Mouse (Mus musculus): ENCODE data around the gene Tmem43. TPM values are rescaled to one million over a fixed set of nuclear protein-coding genes. Genes with fewer than 3 reads are reported as not detected.

Gene Tmem43
- polyA plus RNA-seq, 1 experiment from 2014 or later, result 8.1 TPM

DNA sequence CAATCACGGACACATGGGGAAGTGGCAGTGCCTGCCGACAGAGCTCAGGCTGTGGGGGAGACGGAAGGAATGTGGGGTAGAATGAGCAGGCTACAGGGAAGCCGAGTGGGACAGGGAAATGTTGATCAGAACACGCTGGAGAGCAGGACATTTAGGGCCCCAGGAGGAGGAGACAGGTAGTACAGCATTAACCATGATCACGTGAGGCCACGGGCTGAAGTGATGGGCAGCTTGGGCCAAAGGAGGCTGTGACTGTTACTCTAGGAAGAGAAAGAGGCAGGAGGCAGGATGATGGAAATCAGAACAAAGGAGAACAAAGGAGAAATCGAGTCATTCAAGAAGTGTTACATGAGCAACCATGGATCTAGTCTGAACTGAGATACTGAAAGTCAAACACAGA, 21.0 kb downstream of the Tmem43 start:
- Histone ChIP-seq H3K27me3 (ENCODE audit: insufficient read depth, low read length) (no peaks in the 10 kb centered on the region), H3K4me1 (ENCODE audit: insufficient read depth) (no peaks in the 10 kb centered on the region), H3K4me2 (ENCODE audit: low read depth, low read length) (no peak overlapping the region), H3K4me3 (ENCODE audit: low read depth, low read length) (no peak overlapping the region), H3K9me3 (ENCODE audit: low read length) (no peaks in the 10 kb centered on the region), H3K36me3 (replicated peaks; ENCODE audit: insufficient read depth, low read length) (peaks cover 52% of the 10 kb centered on the region), H3K9ac (replicated peaks) (no peak overlapping the region), H3K27ac (ENCODE audit: low read depth) (no peak overlapping the region)
- TF ChIP-seq CTCF (IDR thresholded peaks at IDR 0.05; ENCODE audit: low read depth), result no peak
- no peak for DNase-seq
- 72% methylated on average over 8 of the region's 8 CpGs for WGBS (ENCODE audit: insufficient replicate concordance)
- ATAC-seq, result no peak

DNA sequence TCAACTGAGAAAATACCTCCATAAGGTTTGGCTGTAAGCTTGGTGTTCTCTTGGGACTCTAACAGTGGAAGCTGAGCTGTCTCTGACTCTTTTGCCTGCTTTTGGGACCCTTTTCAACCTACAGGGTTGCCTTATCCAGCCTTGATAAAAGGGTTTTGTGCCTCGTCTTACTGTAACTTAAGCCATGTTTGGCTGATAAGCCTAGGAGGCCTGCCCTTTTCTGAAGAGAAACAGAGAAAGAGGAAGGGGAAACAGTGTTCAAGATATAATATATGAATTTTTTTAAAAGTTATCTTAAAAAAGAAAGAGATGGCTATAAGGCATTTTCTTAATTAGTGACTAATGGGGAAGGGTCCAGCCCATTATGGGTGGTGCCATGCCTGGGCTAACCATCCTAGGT, 29.8 kb downstream of the Tmem43 start:
- TF ChIP-seq EP300 (IDR thresholded peaks at IDR 0.05; ENCODE audit: low read depth), result no peak
- TF ChIP-seq CTCF (IDR thresholded peaks at IDR 0.05; ENCODE audit: low read depth), result no peak
- H3K36me3 ChIP-seq (replicated peaks; ENCODE audit: insufficient read depth, low read length), result peaks cover 79% of the 10 kb centered on the region
- H3K27me3 ChIP-seq (ENCODE audit: insufficient read depth, low read length), result no peaks in the 10 kb centered on the region
- H3K9me3 ChIP-seq (ENCODE audit: low read length), result no peaks in the 10 kb centered on the region
- no peak overlapping the region for H3K27ac ChIP-seq (ENCODE audit: low read depth)
- no peak overlapping the region for H3K9ac ChIP-seq (replicated peaks)
- H3K4me1 ChIP-seq (ENCODE audit: insufficient read depth), result no peaks in the 10 kb centered on the region
- ATAC-seq (no peak), DNase-seq (no peak)
- H3K4me3 ChIP-seq (ENCODE audit: low read depth, low read length), result no peak overlapping the region
- H3K4me2 ChIP-seq (ENCODE audit: low read depth, low read length), result no peak overlapping the region
- 63% methylated on average over 1 of the region's 1 CpGs for WGBS (ENCODE audit: insufficient replicate concordance)

DNA sequence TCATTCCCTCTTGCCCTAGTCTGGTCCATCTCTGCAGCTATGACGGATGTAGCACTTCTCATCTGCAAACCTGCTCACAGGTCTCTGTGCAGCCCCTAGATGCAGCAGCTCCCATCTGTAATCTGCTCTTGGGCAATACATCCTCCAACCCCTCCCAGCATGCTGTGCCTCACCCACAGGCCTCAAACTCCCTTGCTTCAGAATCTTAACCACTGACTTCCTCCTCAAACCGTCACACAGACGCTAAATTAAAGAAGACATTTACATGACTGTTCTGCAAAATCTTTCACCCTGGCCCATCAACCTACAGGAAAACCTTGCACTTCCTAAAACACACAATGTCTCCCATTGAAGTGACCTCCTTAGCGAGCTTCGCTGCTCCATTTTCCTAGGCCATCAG, 32.5 kb downstream of the Tmem43 start:
- Histone ChIP-seq H3K27ac (ENCODE audit: low read depth) (peak overlapping the region; percentile 78), H3K9ac (replicated peaks) (no peak overlapping the region), H3K4me1 (ENCODE audit: insufficient read depth) (no peaks in the 10 kb centered on the region), H3K36me3 (replicated peaks; ENCODE audit: insufficient read depth, low read length) (peaks cover 62% of the 10 kb centered on the region), H3K9me3 (ENCODE audit: low read length) (no peaks in the 10 kb centered on the region), H3K4me2 (ENCODE audit: low read depth, low read length) (no peak overlapping the region), H3K4me3 (ENCODE audit: low read depth, low read length) (no peak overlapping the region), H3K27me3 (ENCODE audit: insufficient read depth, low read length) (no peaks in the 10 kb centered on the region)
- DNase-seq, result peak; percentile 31
- ATAC-seq, result peak; percentile 44; the same call in 1 of the 2 replicates
- no peak for TF ChIP-seq CTCF (IDR thresholded peaks at IDR 0.05; ENCODE audit: low read depth)
- no peak for TF ChIP-seq EP300 (IDR thresholded peaks at IDR 0.05; ENCODE audit: low read depth)
- 42% methylated on average over 5 of the region's 5 CpGs for WGBS (ENCODE audit: insufficient replicate concordance)

DNA sequence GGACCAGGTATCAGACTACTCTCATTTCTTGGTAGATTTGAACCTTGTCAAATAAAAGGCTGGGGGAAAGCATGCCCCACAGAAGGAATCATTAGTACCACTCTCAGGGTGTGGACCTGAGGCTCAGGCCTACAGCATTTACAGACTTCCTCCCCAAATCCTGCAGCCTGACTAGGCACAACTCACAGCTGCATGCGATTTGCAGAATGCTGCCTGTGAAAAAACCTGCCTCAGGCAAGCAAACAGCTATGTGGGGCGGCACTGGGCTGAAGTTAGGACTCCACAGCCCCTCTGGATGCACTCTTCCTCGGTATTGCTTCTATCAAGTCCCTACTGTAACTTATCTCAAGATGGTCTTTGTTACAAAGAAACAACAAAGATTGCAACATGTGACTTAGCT, 34.5 kb downstream of the Tmem43 start:
- ATAC-seq (no peak), DNase-seq (no peak)
- H3K4me3 ChIP-seq (ENCODE audit: low read depth, low read length), result no peak overlapping the region
- no peak for TF ChIP-seq EP300 (IDR thresholded peaks at IDR 0.05; ENCODE audit: low read depth)
- no peak for TF ChIP-seq CTCF (IDR thresholded peaks at IDR 0.05; ENCODE audit: low read depth)
- peaks cover 48% of the 10 kb centered on the region for H3K36me3 ChIP-seq (replicated peaks; ENCODE audit: insufficient read depth, low read length)
- no peak overlapping the region for H3K27ac ChIP-seq (ENCODE audit: low read depth)
- H3K27me3 ChIP-seq (ENCODE audit: insufficient read depth, low read length), result no peaks in the 10 kb centered on the region
- H3K9me3 ChIP-seq (ENCODE audit: low read length), result no peaks in the 10 kb centered on the region
- no peak overlapping the region for H3K4me2 ChIP-seq (ENCODE audit: low read depth, low read length)
- H3K9ac ChIP-seq (replicated peaks), result no peak overlapping the region
- 70% methylated on average over 3 of the region's 3 CpGs for WGBS (ENCODE audit: insufficient replicate concordance)
- H3K4me1 ChIP-seq (ENCODE audit: insufficient read depth), result no peaks in the 10 kb centered on the region

DNA sequence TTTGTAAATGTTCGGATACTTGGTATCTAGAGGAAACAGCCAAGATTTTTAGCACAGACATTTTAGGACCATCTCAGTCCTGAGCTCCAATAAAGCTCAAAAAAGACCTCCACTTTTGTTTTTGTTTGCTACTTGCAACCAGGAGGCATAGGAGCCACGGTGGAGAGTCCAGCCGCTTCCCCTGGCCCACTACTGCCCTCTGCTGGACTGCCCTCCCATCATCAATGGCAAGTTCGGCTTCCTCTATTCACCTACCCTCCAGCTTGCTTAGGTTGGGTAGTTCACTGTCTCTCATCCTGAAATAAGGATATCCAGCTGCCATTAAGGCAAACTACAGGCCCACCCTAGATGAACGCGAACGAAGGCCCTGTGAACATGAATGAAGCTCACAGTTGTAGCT, 35.8 kb downstream of the Tmem43 start:
- peak; percentile 58; the same call in 1 of the 2 replicates for ATAC-seq
- TF ChIP-seq CTCF (IDR thresholded peaks at IDR 0.05; ENCODE audit: low read depth), result peak; percentile 93
- TF ChIP-seq EP300 (IDR thresholded peaks at IDR 0.05; ENCODE audit: low read depth), result no peak
- Histone ChIP-seq H3K9ac (replicated peaks) (no peak overlapping the region), H3K9me3 (ENCODE audit: low read length) (no peaks in the 10 kb centered on the region), H3K4me1 (ENCODE audit: insufficient read depth) (no peaks in the 10 kb centered on the region), H3K27me3 (ENCODE audit: insufficient read depth, low read length) (no peaks in the 10 kb centered on the region), H3K4me2 (ENCODE audit: low read depth, low read length) (no peak overlapping the region), H3K4me3 (ENCODE audit: low read depth, low read length) (no peak overlapping the region), H3K36me3 (replicated peaks; ENCODE audit: insufficient read depth, low read length) (peaks cover 35% of the 10 kb centered on the region), H3K27ac (ENCODE audit: low read depth) (no peak overlapping the region)
- 35% methylated on average over 7 of the region's 7 CpGs for WGBS (ENCODE audit: insufficient replicate concordance)
- DNase-seq, result peak; percentile 87

DNA sequence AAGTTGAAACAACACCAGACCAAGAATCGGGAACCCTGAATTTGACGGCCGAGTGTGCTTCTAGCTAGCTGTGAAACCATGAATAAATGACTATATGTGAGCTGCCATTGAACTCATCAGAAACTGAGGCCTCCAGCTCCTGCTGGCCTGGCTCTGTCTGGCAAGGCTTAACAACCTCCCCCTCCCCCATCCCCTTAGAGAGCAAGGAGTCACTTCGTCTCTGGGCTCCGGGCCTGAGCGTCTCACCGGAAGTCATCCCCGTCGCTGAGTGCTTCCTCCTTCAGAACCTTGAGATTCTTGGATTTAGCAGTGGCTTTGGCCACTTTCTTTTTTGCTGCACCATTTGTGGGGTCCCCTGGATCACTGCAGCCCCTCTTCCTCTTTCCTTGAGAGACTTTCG, 36.7 kb downstream of the Tmem43 start:
- H3K36me3 ChIP-seq (replicated peaks; ENCODE audit: insufficient read depth, low read length), result peaks cover 26% of the 10 kb centered on the region
- TF ChIP-seq EP300 (IDR thresholded peaks at IDR 0.05; ENCODE audit: low read depth) (no peak), CTCF (IDR thresholded peaks at IDR 0.05; ENCODE audit: low read depth) (no peak)
- WGBS (ENCODE audit: insufficient replicate concordance), result 68% methylated on average over 10 of the region's 10 CpGs
- no peaks in the 10 kb centered on the region for H3K27me3 ChIP-seq (ENCODE audit: insufficient read depth, low read length)
- no peak for ATAC-seq
- no peak overlapping the region for H3K27ac ChIP-seq (ENCODE audit: low read depth)
- no peaks in the 10 kb centered on the region for H3K9me3 ChIP-seq (ENCODE audit: low read length)
- no peak overlapping the region for H3K9ac ChIP-seq (replicated peaks)
- peaks cover 5% of the 10 kb centered on the region; the same call in 1 of the 2 replicates for H3K4me1 ChIP-seq (ENCODE audit: insufficient read depth)
- H3K4me3 ChIP-seq (ENCODE audit: low read depth, low read length), result no peak overlapping the region
- no peak for DNase-seq
- no peak overlapping the region for H3K4me2 ChIP-seq (ENCODE audit: low read depth, low read length)

DNA sequence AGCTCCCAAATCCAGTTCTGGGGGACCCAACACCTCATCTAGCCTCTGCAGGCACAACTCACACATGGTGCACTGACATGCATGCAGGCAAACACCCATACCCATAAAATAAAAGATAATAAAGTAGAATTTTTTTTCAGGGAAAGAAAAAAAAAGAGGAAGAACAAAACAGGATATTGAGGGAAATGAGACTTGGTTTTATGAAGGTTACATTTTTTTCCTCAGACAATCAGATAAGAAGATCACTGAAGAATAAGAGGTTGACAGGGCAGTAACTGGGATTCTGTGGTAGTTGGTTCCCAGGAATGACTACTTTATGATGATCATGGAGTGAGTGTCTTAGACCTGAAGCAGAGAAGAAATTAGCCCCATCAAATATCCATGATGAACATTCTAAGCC, 40.6 kb downstream of the Tmem43 start:
- H3K9me3 ChIP-seq (ENCODE audit: low read length), result no peaks in the 10 kb centered on the region
- ATAC-seq, result no peak
- no peak overlapping the region for H3K4me3 ChIP-seq (ENCODE audit: low read depth, low read length)
- peak overlapping the region; percentile 87; the same call in 1 of the 2 replicates for H3K4me2 ChIP-seq (ENCODE audit: low read depth, low read length)
- H3K27me3 ChIP-seq (ENCODE audit: insufficient read depth, low read length), result no peaks in the 10 kb centered on the region
- no peak for TF ChIP-seq EP300 (IDR thresholded peaks at IDR 0.05; ENCODE audit: low read depth)
- TF ChIP-seq CTCF (IDR thresholded peaks at IDR 0.05; ENCODE audit: low read depth), result no peak
- H3K27ac ChIP-seq (ENCODE audit: low read depth), result no peak overlapping the region
- no peak for DNase-seq
- H3K4me1 ChIP-seq (ENCODE audit: insufficient read depth), result peaks cover 16% of the 10 kb centered on the region
- peaks cover 15% of the 10 kb centered on the region for H3K36me3 ChIP-seq (replicated peaks; ENCODE audit: insufficient read depth, low read length)
- H3K9ac ChIP-seq (replicated peaks), result no peak overlapping the region
